Mouse (Mus musculus) forebrain, embryonic 16.5 days (tissue): ENCODE data around the gene H2afz. TPM values are rescaled to one million over a fixed set of nuclear protein-coding genes. Genes with fewer than 3 reads are reported as not detected.

ENCODE experiments used
- ATAC-seq: fragments of 200-750 bp; cut with Nextera tagmentation; 2 replicates; pipeline ENCODE4 v1.8.0; 2017; ENCODE audit warnings: mild to moderate bottlenecking, moderate library complexity
- H3K27ac ChIP-seq: fragments of 300-500 bp; sonication (generic); 2 replicates; pipeline ENCODE4 v1.5.1; 2014; ENCODE audit warnings: low read length, control low read depth
- H3K27me3 ChIP-seq: fragments of 300-500 bp; sonication (generic); replicated peaks from 2 replicates; pipeline ENCODE4 v1.6.1; 2014; ENCODE audit warnings: low read length; ENCODE audit not compliant: control insufficient read depth, insufficient read depth
- H3K36me3 ChIP-seq: fragments of 300-500 bp; sonication (generic); 2 replicates; pipeline ENCODE4 v1.6.1; 2014; ENCODE audit not compliant: control insufficient read depth, insufficient read depth
- H3K4me1 ChIP-seq: fragments of 300-500 bp; sonication (generic); replicated peaks from 2 replicates; pipeline ENCODE4 v1.6.1; 2014; ENCODE audit warnings: low read length; ENCODE audit not compliant: control insufficient read depth, insufficient read depth
- H3K4me2 ChIP-seq: fragments of 300-500 bp; sonication (generic); 2 replicates; pipeline ENCODE4 v1.6.1; 2014; ENCODE audit warnings: mild to moderate bottlenecking, low read length, control low read depth
- H3K4me3 ChIP-seq: fragments of 300-500 bp; sonication (generic); replicated peaks from 2 replicates; pipeline ENCODE4 v1.5.1; 2014; ENCODE audit warnings: mild to moderate bottlenecking, low read length, control low read depth
- H3K9ac ChIP-seq: fragments of 300-500 bp; sonication (generic); replicated peaks from 2 replicates; pipeline ENCODE4 v1.6.1; 2014; ENCODE audit warnings: low read depth, low read length, control low read depth
- H3K9me3 ChIP-seq: fragments of 300-500 bp; sonication (generic); 2 replicates; pipeline ENCODE4 v1.6.1; 2016; ENCODE audit warnings: low read length; ENCODE audit not compliant: control insufficient read depth
- WGBS: fragments of 180-500 bp; shearing (Covaris S2); extraction: QIAGEN DNeasy Blood & Tissue Kit; methylation state at CpG from one replicate; pipeline ENCODE4 v1.1.7; 2014; 5-methylcytosine and 5-hydroxymethylcytosine counted together
- polyA plus RNA-seq: library from polyadenylated mRNA; unstranded; fragments of >200 nt; fragmentation: Nextera tagmentation; extraction: Ambion mirVana; gene quantifications from 2 replicates; pipeline ENCODE4 v1.2.1, GENCODE M21; 2015

H2afz gene
- polyA plus RNA-seq, 1 experiment from 2014 or later: 1,163 TPM

GRCm38 (mm10) chr3:137860394-137861170 is 3.7 kb upstream of the H2afz start:
- Histone ChIP-seq H3K4me1 (peaks cover 2% of the 10 kb centered on the region; the same call in 1 of the 2 replicates), H3K4me3 (no peak overlapping the region), H3K9ac (no peak overlapping the region), H3K4me2 (no peak overlapping the region), H3K27me3 (no peaks in the 10 kb centered on the region), H3K36me3 (no peaks in the 10 kb centered on the region), H3K9me3 (no peaks in the 10 kb centered on the region), H3K27ac (no peak overlapping the region)
- no peak for ATAC-seq
- 66% methylated on average over 8 of the region's 8 CpGs for WGBS

GRCm38 (mm10) chr3:137861436-137861835 is 2.9 kb upstream of the H2afz start:
- Histone ChIP-seq H3K36me3 (no peaks in the 10 kb centered on the region), H3K9ac (no peak overlapping the region), H3K27me3 (no peaks in the 10 kb centered on the region), H3K9me3 (no peaks in the 10 kb centered on the region), H3K4me3 (no peak overlapping the region), H3K27ac (no peak overlapping the region), H3K4me2 (no peak overlapping the region), H3K4me1 (peaks cover 2% of the 10 kb centered on the region; the same call in 1 of the 2 replicates)
- ATAC-seq: no peak
- WGBS: 23% methylated on average over 4 of the region's 4 CpGs

GRCm38 (mm10) chr3:137862600-137862999 is 1.7 kb upstream of the H2afz start:
- no peak overlapping the region for H3K27ac ChIP-seq
- 94% methylated on average over 3 of the region's 3 CpGs for WGBS
- H3K27me3 ChIP-seq: no peaks in the 10 kb centered on the region
- H3K9me3 ChIP-seq: no peaks in the 10 kb centered on the region
- ATAC-seq: no peak
- H3K4me1 ChIP-seq: peaks cover 8% of the 10 kb centered on the region
- no peak overlapping the region for H3K4me2 ChIP-seq
- H3K9ac ChIP-seq: no peak overlapping the region
- H3K4me3 ChIP-seq: no peak overlapping the region
- no peaks in the 10 kb centered on the region for H3K36me3 ChIP-seq

GRCm38 (mm10) chr3:137863330-137864123 is 760 bp upstream of the H2afz start:
- H3K27me3 ChIP-seq: no peaks in the 10 kb centered on the region
- peaks cover 11% of the 10 kb centered on the region for H3K4me1 ChIP-seq
- peak overlapping the region; percentile 69 for H3K4me2 ChIP-seq
- H3K27ac ChIP-seq: peak overlapping the region; percentile 84
- H3K4me3 ChIP-seq: peak overlapping the region; percentile 87
- ATAC-seq: no peak; the same call in 1 of the 2 replicates
- peak overlapping the region; percentile 69 for H3K9ac ChIP-seq
- no peaks in the 10 kb centered on the region for H3K9me3 ChIP-seq
- WGBS: 30% methylated on average over 22 of the region's 22 CpGs
- no peaks in the 10 kb centered on the region for H3K36me3 ChIP-seq

GRCm38 (mm10) chr3:137864988-137865982 is 998 bp downstream of the H2afz start:
- Histone ChIP-seq H3K4me1 (peaks cover 16% of the 10 kb centered on the region), H3K36me3 (no peaks in the 10 kb centered on the region), H3K4me3 (peak overlapping the region; percentile 87), H3K27me3 (no peaks in the 10 kb centered on the region), H3K9ac (peak overlapping the region; percentile 92), H3K27ac (peak overlapping the region; percentile 97), H3K4me2 (peak overlapping the region; percentile 55), H3K9me3 (no peaks in the 10 kb centered on the region)
- under 1% methylated on average over 72 of the region's 74 CpGs for WGBS
- peak; percentile 57 for ATAC-seq

DNA sequence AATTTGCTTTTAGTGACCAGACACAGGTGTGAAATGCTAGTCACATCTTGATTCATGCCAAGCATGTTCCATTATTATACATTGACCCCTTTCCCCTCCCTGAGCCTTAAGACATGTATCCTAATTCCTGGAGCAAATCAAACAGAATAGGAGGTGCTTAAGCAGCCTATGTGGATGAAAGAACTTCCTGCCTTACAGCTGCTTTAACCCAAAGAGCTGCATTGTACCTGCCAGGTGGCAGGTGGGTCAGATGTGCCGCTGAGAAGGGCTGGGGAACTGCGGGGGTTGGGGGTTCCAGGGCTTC is 2.8 kb downstream of the H2afz start:
- Histone ChIP-seq H3K4me3 (peak overlapping the region; percentile 55), H3K36me3 (no peaks in the 10 kb centered on the region)
- WGBS: 0% methylated on average over 2 of the region's 2 CpGs

DNA sequence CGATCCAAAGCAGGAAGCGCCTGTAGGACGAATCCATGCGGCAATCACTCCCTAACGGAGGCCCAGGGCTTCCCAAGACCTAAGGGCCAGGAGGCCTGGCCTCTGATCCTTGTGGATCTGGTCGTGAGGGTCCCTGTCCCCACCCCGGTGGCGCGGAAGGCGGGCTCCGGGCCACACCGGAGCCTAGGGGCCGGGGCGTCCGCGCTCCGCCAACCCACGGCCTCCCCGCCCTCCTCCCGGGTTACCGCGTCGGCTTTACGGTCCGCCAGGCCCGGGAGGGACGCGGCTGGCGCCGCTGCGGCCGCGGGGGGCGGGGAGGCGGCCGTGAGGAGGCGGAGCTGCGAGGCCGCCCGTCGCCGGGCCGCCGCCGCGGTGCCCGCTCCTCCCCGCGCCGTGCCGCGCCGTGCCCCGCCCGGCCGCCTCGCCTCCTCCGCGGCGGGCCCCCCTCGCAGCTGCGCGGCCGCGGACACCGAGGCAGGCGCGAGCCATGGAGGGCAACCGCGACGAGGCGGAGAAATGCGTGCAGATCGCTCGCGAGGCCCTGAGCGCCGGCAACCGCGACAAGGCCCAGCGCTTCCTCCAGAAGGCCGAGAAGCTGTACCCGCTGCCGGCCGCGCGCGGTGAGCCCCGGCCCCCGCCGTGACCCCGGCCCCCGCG is 3.3 kb downstream of the H2afz start, which contains the start of gene Dnajb14:
TSS of gene Dnajb14 (plus strand) at position 239 of the 657 bp plus-strand sequence.
- Histone ChIP-seq H3K27ac (peak within 1 kb of the TSS; percentile 97), H3K36me3 (no peaks in the 10 kb centered on the region), H3K4me3 (peak within 1 kb of the TSS; percentile 55), H3K9me3 (no peaks in the 10 kb centered on the region), H3K27me3 (no peaks in the 10 kb centered on the region), H3K4me2 (peak within 1 kb of the TSS; percentile 82), H3K4me1 (peaks cover 16% of the 10 kb centered on the region), H3K9ac (peak within 1 kb of the TSS; percentile 74)
- ATAC-seq: peak; percentile 22
- 1% methylated on average over 70 of the region's 94 CpGs for WGBS

More for the DNA sequence above, 2.8 kb downstream of the H2afz start:
- H3K4me2 ChIP-seq: peak overlapping the region; percentile 82
- ATAC-seq: no peak
- H3K9ac ChIP-seq: peak overlapping the region; percentile 74
- peaks cover 16% of the 10 kb centered on the region for H3K4me1 ChIP-seq
- H3K9me3 ChIP-seq: no peaks in the 10 kb centered on the region
- H3K27ac ChIP-seq: peak overlapping the region; percentile 97
- no peaks in the 10 kb centered on the region for H3K27me3 ChIP-seq

DNA sequence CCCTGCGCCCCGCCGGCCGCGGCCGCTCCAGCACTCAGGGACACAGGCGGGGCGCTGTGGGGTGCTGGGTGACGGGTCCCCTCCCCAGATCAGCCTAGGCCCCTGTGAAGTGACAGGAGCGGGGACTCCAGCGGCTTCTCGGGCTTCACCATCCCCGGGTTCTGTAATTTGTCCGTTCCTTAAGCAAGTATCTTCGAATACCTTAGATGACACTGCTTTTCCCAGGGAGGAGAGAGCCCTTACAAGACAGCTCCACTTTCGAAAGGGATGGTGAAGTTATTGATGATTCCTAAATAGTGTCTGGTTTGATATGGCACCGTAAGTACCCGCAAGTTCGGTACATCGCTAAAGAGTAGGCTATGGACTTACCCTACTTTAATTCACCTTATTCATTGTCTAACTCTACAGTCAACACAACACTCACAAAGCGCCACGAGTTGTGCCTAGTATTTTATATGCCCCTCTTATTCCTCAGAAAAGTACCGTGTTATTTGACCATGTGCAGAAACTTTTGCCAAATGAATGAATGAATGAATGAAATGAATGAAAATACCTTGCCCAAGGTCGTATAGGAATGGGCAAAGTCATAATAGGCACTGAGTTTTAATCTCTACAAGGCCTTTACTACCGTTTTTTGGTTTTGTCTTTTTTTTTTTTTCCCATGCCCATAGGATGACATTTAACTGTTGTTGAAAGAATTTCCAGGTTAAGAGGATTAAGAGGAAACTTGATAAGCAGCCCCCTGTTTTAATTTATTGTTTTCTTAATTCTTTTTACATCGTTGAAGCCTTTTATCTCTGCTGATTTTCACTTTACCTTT is 4.0 kb downstream of the H2afz start:
- Histone ChIP-seq H3K4me3 (peak overlapping the region; percentile 55), H3K27ac (peak overlapping the region; percentile 97), H3K36me3 (no peaks in the 10 kb centered on the region), H3K4me2 (peak overlapping the region; percentile 82), H3K9ac (peak overlapping the region; percentile 74), H3K4me1 (peaks cover 16% of the 10 kb centered on the region), H3K9me3 (no peaks in the 10 kb centered on the region), H3K27me3 (no peaks in the 10 kb centered on the region)
- ATAC-seq: 0 out of 2 replicates have a peak, but pooled peaks have one; percentile 1
- 2% methylated on average over 26 of the region's 26 CpGs for WGBS
